Mouse (Mus musculus): Measurements from ENCODE around the gene Rnft1. TPM values are rescaled to one million over a fixed set of nuclear protein-coding genes. Genes with fewer than 3 reads are reported as not detected.
"Not testable (repeated sequence)": the region's sequence is repeated elsewhere in the genome, so short reads cannot be mapped to it uniquely, and the experiment has no call there.

The Rnft1 gene
- polyA plus RNA-seq, 1 experiment from 2014 or later = 40.0 TPM

- WGBS = 53% methylated on average over 1 of the region's 1 CpGs
- TF ChIP-seq CTCF (IDR thresholded peaks at IDR 0.05) (peak; percentile 69), EP300 (IDR thresholded peaks at IDR 0.05) (no peak)
- ATAC-seq (no peak), DNase-seq (ENCODE audit: low spot score) (peak; percentile 31)
- peaks cover 22% of the 10 kb centered on the region for H3K36me3 ChIP-seq (ENCODE audit: insufficient read depth, low read length)
- H3K9me3 ChIP-seq (ENCODE audit: low read length) = no peaks in the 10 kb centered on the region
- H3K4me3 ChIP-seq (ENCODE audit: low read depth, low read length) = no peak overlapping the region
- no peak overlapping the region for H3K9ac ChIP-seq (replicated peaks; ENCODE audit: low read depth)
- H3K27ac ChIP-seq (ENCODE audit: low read length) = no peak overlapping the region
- no peak overlapping the region for H3K4me2 ChIP-seq (replicated peaks; ENCODE audit: low read depth, low read length)
- H3K4me1 ChIP-seq (ENCODE audit: insufficient read depth, low read depth, low read length) = no peaks in the 10 kb centered on the region
- H3K27me3 ChIP-seq (replicated peaks; ENCODE audit: insufficient read depth, low read length) = no peaks in the 10 kb centered on the region
These were observed 48.4 kb downstream of the Rnft1 start for GRCm38 (mm10) chr11:86532834-86533233.

GRCm38 (mm10) chr11:86533302-86533701 is 48.8 kb downstream of the Rnft1 start:
- peaks cover 22% of the 10 kb centered on the region for H3K36me3 ChIP-seq (ENCODE audit: insufficient read depth, low read length)
- H3K27ac ChIP-seq (ENCODE audit: low read length); ATAC-seq; DNase-seq (ENCODE audit: low spot score); H3K9ac ChIP-seq (replicated peaks; ENCODE audit: low read depth); H3K4me1 ChIP-seq (ENCODE audit: insufficient read depth, low read depth, low read length); H3K4me3 ChIP-seq (ENCODE audit: low read depth, low read length); H3K4me2 ChIP-seq (replicated peaks; ENCODE audit: low read depth, low read length); H3K9me3 ChIP-seq (ENCODE audit: low read length); H3K27me3 ChIP-seq (replicated peaks; ENCODE audit: insufficient read depth, low read length): not testable (repeated sequence)
- 92% methylated on average over 6 of the region's 6 CpGs for WGBS

GRCm38 (mm10) chr11:86534201-86534910 is 49.9 kb downstream of the Rnft1 start:
- no peaks in the 10 kb centered on the region for H3K9me3 ChIP-seq (ENCODE audit: low read length)
- WGBS = 86% methylated on average over 5 of the region's 5 CpGs
- H3K4me2 ChIP-seq (replicated peaks; ENCODE audit: low read depth, low read length) = no peak overlapping the region
- H3K27ac ChIP-seq (ENCODE audit: low read length) = no peak overlapping the region
- ATAC-seq (no peak), DNase-seq (ENCODE audit: low spot score) (no peak)
- TF ChIP-seq EP300 (IDR thresholded peaks at IDR 0.05) = no peak
- TF ChIP-seq CTCF (IDR thresholded peaks at IDR 0.05) = no peak
- peaks cover 18% of the 10 kb centered on the region for H3K36me3 ChIP-seq (ENCODE audit: insufficient read depth, low read length)
- no peaks in the 10 kb centered on the region for H3K4me1 ChIP-seq (ENCODE audit: insufficient read depth, low read depth, low read length)
- H3K27me3 ChIP-seq (replicated peaks; ENCODE audit: insufficient read depth, low read length) = no peaks in the 10 kb centered on the region
- no peak overlapping the region for H3K9ac ChIP-seq (replicated peaks; ENCODE audit: low read depth)
- H3K4me3 ChIP-seq (ENCODE audit: low read depth, low read length) = no peak overlapping the region

- no peak overlapping the region for H3K9ac ChIP-seq (replicated peaks; ENCODE audit: low read depth)
- no peak overlapping the region for H3K4me3 ChIP-seq (ENCODE audit: low read depth, low read length)
- no peak overlapping the region for H3K4me2 ChIP-seq (replicated peaks; ENCODE audit: low read depth, low read length)
- ATAC-seq (no peak), DNase-seq (ENCODE audit: low spot score) (no peak)
- no peak for TF ChIP-seq CTCF (IDR thresholded peaks at IDR 0.05)
- no peak for TF ChIP-seq EP300 (IDR thresholded peaks at IDR 0.05)
- no peaks in the 10 kb centered on the region for H3K27me3 ChIP-seq (replicated peaks; ENCODE audit: insufficient read depth, low read length)
- H3K27ac ChIP-seq (ENCODE audit: low read length) = no peak overlapping the region
- no peaks in the 10 kb centered on the region for H3K9me3 ChIP-seq (ENCODE audit: low read length)
- peaks cover 7% of the 10 kb centered on the region; the same call in 1 of the 2 replicates for H3K4me1 ChIP-seq (ENCODE audit: insufficient read depth, low read depth, low read length)
- WGBS = 91% methylated on average over 4 of the region's 4 CpGs
- peaks cover 2% of the 10 kb centered on the region; the same call in 1 of the 2 replicates for H3K36me3 ChIP-seq (ENCODE audit: insufficient read depth, low read length)
These were observed 54.3 kb downstream of the Rnft1 start for GRCm38 (mm10) chr11:86538786-86539185.

GRCm38 (mm10) chr11:86539716-86540475 is 55.4 kb downstream of the Rnft1 start:
- H3K36me3 ChIP-seq (ENCODE audit: insufficient read depth, low read length) = no peaks in the 10 kb centered on the region
- H3K9ac ChIP-seq (replicated peaks; ENCODE audit: low read depth) = no peak overlapping the region
- ATAC-seq (no peak), DNase-seq (ENCODE audit: low spot score) (no peak)
- TF ChIP-seq CTCF (IDR thresholded peaks at IDR 0.05) (no peak), EP300 (IDR thresholded peaks at IDR 0.05) (no peak)
- H3K4me2 ChIP-seq (replicated peaks; ENCODE audit: low read depth, low read length) = no peak overlapping the region
- WGBS = 79% methylated on average over 6 of the region's 6 CpGs
- peaks cover 7% of the 10 kb centered on the region; the same call in 1 of the 2 replicates for H3K4me1 ChIP-seq (ENCODE audit: insufficient read depth, low read depth, low read length)
- H3K4me3 ChIP-seq (ENCODE audit: low read depth, low read length) = no peak overlapping the region
- H3K9me3 ChIP-seq (ENCODE audit: low read length) = no peaks in the 10 kb centered on the region
- no peaks in the 10 kb centered on the region for H3K27me3 ChIP-seq (replicated peaks; ENCODE audit: insufficient read depth, low read length)
- H3K27ac ChIP-seq (ENCODE audit: low read length) = no peak overlapping the region

GRCm38 (mm10) chr11:86540476-86540845 is 56.0 kb downstream of the Rnft1 start:
- H3K36me3 ChIP-seq (ENCODE audit: insufficient read depth, low read length) = no peaks in the 10 kb centered on the region
- H3K27ac ChIP-seq (ENCODE audit: low read length) = no peak overlapping the region
- no peak overlapping the region for H3K9ac ChIP-seq (replicated peaks; ENCODE audit: low read depth)
- H3K4me2 ChIP-seq (replicated peaks; ENCODE audit: low read depth, low read length) = no peak overlapping the region
- TF ChIP-seq EP300 (IDR thresholded peaks at IDR 0.05) (no peak), CTCF (IDR thresholded peaks at IDR 0.05) (no peak)
- no peaks in the 10 kb centered on the region for H3K9me3 ChIP-seq (ENCODE audit: low read length)
- WGBS = 75% methylated on average over 2 of the region's 2 CpGs
- no peak overlapping the region for H3K4me3 ChIP-seq (ENCODE audit: low read depth, low read length)
- no peak for DNase-seq (ENCODE audit: low spot score)
- H3K27me3 ChIP-seq (replicated peaks; ENCODE audit: insufficient read depth, low read length) = no peaks in the 10 kb centered on the region
- ATAC-seq = no peak
- H3K4me1 ChIP-seq (ENCODE audit: insufficient read depth, low read depth, low read length) = peaks cover 7% of the 10 kb centered on the region; the same call in 1 of the 2 replicates
